Mouse (Mus musculus): ENCODE data around the gene Cic. TPM values are rescaled to one million over a fixed set of nuclear protein-coding genes. Genes with fewer than 3 reads are reported as not detected.
A peak's percentile ranks its signal among the peaks of the same experiment; 100 is the strongest.

The Cic gene
- polyA plus RNA-seq, 1 experiment from 2014 or later = 42.4 TPM

DNA sequence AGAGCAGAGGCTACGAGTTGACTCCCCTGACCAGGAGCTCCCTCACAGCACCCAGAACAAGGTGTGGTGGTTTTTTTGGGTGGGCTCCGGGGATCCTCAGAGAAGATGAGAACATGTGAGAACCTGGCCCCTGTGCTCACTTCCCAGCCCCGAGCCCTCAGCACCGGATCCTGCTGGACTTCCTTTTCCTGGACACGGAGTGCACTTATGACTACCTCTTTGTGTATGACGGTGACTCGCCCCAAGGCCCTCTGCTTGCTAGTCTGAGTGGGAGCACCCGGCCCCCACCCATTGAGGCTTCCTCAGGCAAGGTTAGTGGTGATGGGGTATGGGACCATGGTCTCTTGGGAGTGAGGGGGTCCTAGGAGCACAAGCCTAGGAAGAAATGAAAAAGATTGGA lies 58.7 kb downstream of the Cic start:
- no peaks in the 10 kb centered on the region for H3K9me3 ChIP-seq (replicated peaks)
- 83% methylated on average over 8 of the region's 8 CpGs for WGBS
- H3K4me3 ChIP-seq = no peak overlapping the region
- H3K27ac ChIP-seq = no peak overlapping the region
- peaks cover 11% of the 10 kb centered on the region for H3K4me1 ChIP-seq
- peaks cover 37% of the 10 kb centered on the region for H3K36me3 ChIP-seq
- no peak overlapping the region for H3K9ac ChIP-seq
- no peak for ATAC-seq (ENCODE audit: low FRiP score)
- H3K27me3 ChIP-seq = no peaks in the 10 kb centered on the region
- H3K4me2 ChIP-seq (replicated peaks) = no peak overlapping the region

DNA sequence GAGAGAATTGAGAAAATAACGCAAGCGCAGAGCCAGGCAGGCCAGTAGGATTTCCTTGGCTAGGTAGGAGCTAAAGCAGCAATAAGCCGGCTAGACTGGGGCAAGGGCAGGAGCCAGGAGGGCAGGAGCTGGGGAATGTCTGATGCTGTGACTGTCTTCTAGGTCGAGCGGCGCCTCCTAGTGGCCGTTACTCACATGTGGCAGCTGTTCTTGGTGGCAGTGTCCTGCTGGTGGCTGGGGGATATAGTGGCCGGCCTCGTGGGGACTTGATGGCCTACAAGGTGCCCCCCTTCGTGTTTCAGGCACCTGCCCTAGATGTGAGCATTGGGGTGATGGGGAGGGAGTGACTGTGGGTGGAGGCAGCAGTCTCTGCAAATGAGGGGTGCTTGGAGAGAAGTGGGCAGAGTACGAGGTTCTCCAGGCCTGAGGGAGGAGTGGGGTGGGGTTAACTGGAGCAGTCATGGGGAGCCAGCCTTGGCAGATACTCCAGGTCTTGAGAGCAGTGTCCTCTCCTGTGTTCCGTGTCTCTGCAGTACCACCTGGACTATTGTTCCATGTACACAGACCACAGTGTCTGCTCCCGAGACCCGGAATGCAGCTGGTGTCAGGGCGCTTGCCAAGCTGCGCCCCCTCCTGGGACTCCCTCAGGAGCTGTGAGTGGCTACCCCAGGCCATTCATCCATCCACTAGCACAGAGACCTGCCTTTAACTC lies 66.2 kb downstream of the Cic start:
- H3K4me1 ChIP-seq = no peaks in the 10 kb centered on the region
- no peak overlapping the region for H3K4me2 ChIP-seq (replicated peaks)
- WGBS = 42% methylated on average over 16 of the region's 16 CpGs
- no peaks in the 10 kb centered on the region for H3K9me3 ChIP-seq (replicated peaks)
- no peak overlapping the region for H3K9ac ChIP-seq
- H3K36me3 ChIP-seq = peaks cover 67% of the 10 kb centered on the region
- ATAC-seq (ENCODE audit: low FRiP score) = peak; percentile 40; the same call in 1 of the 2 replicates
- no peak overlapping the region for H3K4me3 ChIP-seq
- H3K27me3 ChIP-seq = no peaks in the 10 kb centered on the region
- no peak overlapping the region for H3K27ac ChIP-seq

DNA sequence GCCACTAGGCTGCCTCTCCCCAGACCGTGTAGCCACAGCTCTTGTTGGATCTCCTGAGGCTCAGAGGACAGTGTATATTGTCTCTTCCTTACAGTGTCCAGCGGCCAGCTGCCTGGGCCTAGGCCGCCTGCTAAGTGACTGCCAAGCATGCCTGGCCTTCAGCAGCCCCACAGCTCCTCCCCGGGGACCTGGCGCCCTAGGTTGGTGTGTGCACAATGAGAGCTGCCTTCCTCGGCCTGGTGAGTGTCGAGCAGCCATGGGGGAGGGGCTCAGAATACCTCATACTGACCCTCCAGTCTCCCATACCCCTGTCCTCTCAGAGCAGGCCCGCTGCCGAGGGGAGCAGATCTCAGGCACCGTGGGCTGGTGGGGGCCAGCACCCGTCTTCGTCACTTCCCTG lies 67.0 kb downstream of the Cic start:
- H3K4me1 ChIP-seq = no peaks in the 10 kb centered on the region
- H3K9me3 ChIP-seq (replicated peaks) = no peaks in the 10 kb centered on the region
- H3K4me3 ChIP-seq = no peak overlapping the region
- no peak overlapping the region for H3K27ac ChIP-seq
- whole genome bisulfite sequencing = 85% methylated on average over 12 of the region's 12 CpGs
- H3K27me3 ChIP-seq = no peaks in the 10 kb centered on the region
- no peak overlapping the region for H3K4me2 ChIP-seq (replicated peaks)
- H3K36me3 ChIP-seq = peaks cover 72% of the 10 kb centered on the region
- H3K9ac ChIP-seq = no peak overlapping the region
- ATAC-seq (ENCODE audit: low FRiP score) = no peak

DNA sequence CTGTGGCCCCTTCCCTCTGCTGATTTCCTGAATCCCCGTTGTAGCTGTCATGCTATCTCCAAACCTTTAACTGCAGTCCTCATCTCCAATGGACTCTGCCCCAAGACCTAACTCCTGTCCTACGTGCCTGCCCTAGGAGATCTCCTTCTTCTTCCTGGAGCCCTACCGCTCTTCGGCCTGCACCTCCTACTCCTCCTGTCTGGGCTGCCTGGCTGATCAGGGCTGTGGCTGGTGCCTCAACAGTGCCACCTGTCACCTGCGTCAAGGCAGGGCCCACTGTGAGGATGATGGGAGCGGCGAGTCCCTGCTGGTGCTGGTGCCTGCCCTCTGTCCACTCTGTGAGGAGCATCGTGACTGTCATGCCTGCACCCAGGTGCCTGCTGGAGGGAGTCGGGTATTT lies 71.8 kb downstream of the Cic start:
- 90% methylated on average over 9 of the region's 9 CpGs for WGBS
- Histone ChIP-seq H3K27me3 (no peaks in the 10 kb centered on the region), H3K27ac (no peak overlapping the region), H3K36me3 (peaks cover 82% of the 10 kb centered on the region), H3K4me1 (peaks cover 6% of the 10 kb centered on the region), H3K9me3 (replicated peaks) (no peaks in the 10 kb centered on the region), H3K4me3 (no peak overlapping the region), H3K9ac (no peak overlapping the region), H3K4me2 (replicated peaks) (no peak overlapping the region)
- no peak for ATAC-seq (ENCODE audit: low FRiP score)

DNA sequence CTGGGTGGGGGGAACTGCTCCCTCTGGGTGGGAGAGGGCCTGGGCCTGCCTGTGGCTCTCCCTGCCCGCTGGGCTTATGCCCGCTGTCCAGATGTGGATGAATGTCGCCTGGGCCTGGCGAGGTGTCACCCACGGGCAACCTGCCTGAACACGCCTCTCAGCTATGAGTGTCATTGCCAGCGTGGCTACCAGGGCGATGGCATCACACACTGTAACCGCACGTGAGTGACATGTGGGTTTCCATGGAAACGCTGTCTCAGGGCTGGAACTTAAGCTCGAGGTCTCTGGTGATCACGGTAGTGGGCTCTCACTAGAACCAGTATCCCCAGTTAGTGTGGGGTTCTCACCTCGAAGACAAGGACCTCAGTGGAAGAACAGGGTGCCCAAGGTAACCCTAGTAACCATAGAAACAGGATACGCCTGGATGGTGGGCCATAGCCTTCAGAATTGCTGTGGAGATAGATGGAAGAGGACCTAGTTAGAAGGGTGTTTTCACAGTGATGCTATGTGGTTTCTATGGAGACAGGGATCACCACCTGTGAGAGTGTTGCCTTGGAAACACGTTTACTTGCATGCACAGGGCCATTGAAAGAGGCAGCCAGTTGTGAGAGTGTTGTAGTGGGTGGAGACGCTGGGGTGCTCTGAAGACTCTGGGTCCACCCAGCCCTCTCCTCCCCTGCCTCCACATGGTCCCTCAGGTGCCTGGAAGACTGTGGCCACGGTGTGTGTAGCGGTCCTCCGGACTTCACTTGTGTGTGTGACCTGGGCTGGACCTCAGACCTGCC lies 73.7 kb downstream of the Cic start:
- no peak overlapping the region for H3K27ac ChIP-seq
- no peaks in the 10 kb centered on the region for H3K27me3 ChIP-seq
- H3K4me1 ChIP-seq = peaks cover 6% of the 10 kb centered on the region
- no peak overlapping the region for H3K4me2 ChIP-seq (replicated peaks)
- WGBS = 75% methylated on average over 18 of the region's 20 CpGs
- H3K4me3 ChIP-seq = no peak overlapping the region
- peak; percentile 43; the same call in 1 of the 2 replicates for ATAC-seq (ENCODE audit: low FRiP score)
- H3K36me3 ChIP-seq = peaks cover 79% of the 10 kb centered on the region
- no peak overlapping the region for H3K9ac ChIP-seq
- no peaks in the 10 kb centered on the region for H3K9me3 ChIP-seq (replicated peaks)

Small RNAs within 50 kb of the gene (microRNA-seq; reads per million reads assigned to microRNA genes)
- not detected for gene Mir7048

Other genes starting within 250 kb of the Cic start
- 16.5 and 17.1 TPM in 2 replicates for gene Grik5, start 195.4 kb upstream of the Cic start, polyA plus RNA-seq (2016; fragmentation: Nextera tagmentation; extraction: Ambion mirVana)
- gene Zfp574, start 195.1 kb upstream of the Cic start, polyA plus RNA-seq (2016; fragmentation: Nextera tagmentation; extraction: Ambion mirVana) = 39.8 and 40.8 TPM in 2 replicates
- 38.6 and 40.3 TPM in 2 replicates for gene Pou2f2, start 88.0 kb upstream of the Cic start, polyA plus RNA-seq (2016; fragmentation: Nextera tagmentation; extraction: Ambion mirVana)
- 11.9 and 13.9 TPM in 2 replicates for gene Dedd2, start 47.1 kb upstream of the Cic start, polyA plus RNA-seq (2016; fragmentation: Nextera tagmentation; extraction: Ambion mirVana)
- gene Zfp526, start 46.3 kb upstream of the Cic start, polyA plus RNA-seq (2016; fragmentation: Nextera tagmentation; extraction: Ambion mirVana) = 2.3 and 2.9 TPM in 2 replicates
- 17.2 and 19.6 TPM in 2 replicates for gene Gsk3a, start 29.9 kb upstream of the Cic start, polyA plus RNA-seq (2016; fragmentation: Nextera tagmentation; extraction: Ambion mirVana)
- 10.4 and 13.6 TPM in 2 replicates for gene Erf, start 16.9 kb upstream of the Cic start, polyA plus RNA-seq (2016; fragmentation: Nextera tagmentation; extraction: Ambion mirVana)
- 391 and 405 TPM in 2 replicates for gene Pafah1b3, start 30.3 kb downstream of the Cic start, polyA plus RNA-seq (2016; fragmentation: Nextera tagmentation; extraction: Ambion mirVana)
- 0.87 and 1.1 TPM in 2 replicates for gene Prr19, start 33.7 kb downstream of the Cic start, polyA plus RNA-seq (2016; fragmentation: Nextera tagmentation; extraction: Ambion mirVana)
- gene Tmem145, start 38.4 kb downstream of the Cic start, polyA plus RNA-seq (2016; fragmentation: Nextera tagmentation; extraction: Ambion mirVana) = 24.3 and 25.9 TPM in 2 replicates
- gene Megf8, start 49.5 kb downstream of the Cic start, polyA plus RNA-seq (2016; fragmentation: Nextera tagmentation; extraction: Ambion mirVana) = 20.9 and 23.0 TPM in 2 replicates
- gene Cnfn, start 102.0 kb downstream of the Cic start, polyA plus RNA-seq (2016; fragmentation: Nextera tagmentation; extraction: Ambion mirVana) = not detected in 2 replicates
- gene Lipe, start 131.0 kb downstream of the Cic start, polyA plus RNA-seq (2016; fragmentation: Nextera tagmentation; extraction: Ambion mirVana) = 7.8 and 9.4 TPM in 2 replicates
- 0.30 and 0.43 TPM in 2 replicates for gene Cxcl17, start 145.2 kb downstream of the Cic start, polyA plus RNA-seq (2016; fragmentation: Nextera tagmentation; extraction: Ambion mirVana)
- 0.81 and 1.8 TPM in 2 replicates for gene Ceacam1, start 209.9 kb downstream of the Cic start, polyA plus RNA-seq (2016; fragmentation: Nextera tagmentation; extraction: Ambion mirVana)